Mouse (Mus musculus) layer of hippocampus, postnatal 10 days (tissue): Measurements from ENCODE around the gene Slco1a5. TPM values are rescaled to one million over a fixed set of nuclear protein-coding genes. Genes with fewer than 3 reads are reported as not detected.
"Not testable (repeated sequence)": the region's sequence is repeated elsewhere in the genome, so short reads cannot be mapped to it uniquely, and the experiment has no call there.

ENCODE experiments used
- DNase-seq, 2 experiments: peaks; one replicate each; pipeline ENCODE4 v3.0.0; 2021; ENCODE audit warnings: low spot score in 2 of 2
- total RNA-seq, 2 experiments: library from RNA; stranded (reverse); gene quantifications; 2 replicates each; pipeline ENCODE4 v1.2.3; 2021

Slco1a5 gene
- total RNA-seq, 2 experiments from 2014 or later, result 0.39 TPM; not detected in 1

- DNase-seq, result no peak
Measured at GRCm38 (mm10) chr6:142298098-142298497, 24.7 kb downstream of the Slco1a5 start, which contains the start of gene Iapp. Gene Iapp, plus strand, starts transcription at chr6:142298423.

DNA sequence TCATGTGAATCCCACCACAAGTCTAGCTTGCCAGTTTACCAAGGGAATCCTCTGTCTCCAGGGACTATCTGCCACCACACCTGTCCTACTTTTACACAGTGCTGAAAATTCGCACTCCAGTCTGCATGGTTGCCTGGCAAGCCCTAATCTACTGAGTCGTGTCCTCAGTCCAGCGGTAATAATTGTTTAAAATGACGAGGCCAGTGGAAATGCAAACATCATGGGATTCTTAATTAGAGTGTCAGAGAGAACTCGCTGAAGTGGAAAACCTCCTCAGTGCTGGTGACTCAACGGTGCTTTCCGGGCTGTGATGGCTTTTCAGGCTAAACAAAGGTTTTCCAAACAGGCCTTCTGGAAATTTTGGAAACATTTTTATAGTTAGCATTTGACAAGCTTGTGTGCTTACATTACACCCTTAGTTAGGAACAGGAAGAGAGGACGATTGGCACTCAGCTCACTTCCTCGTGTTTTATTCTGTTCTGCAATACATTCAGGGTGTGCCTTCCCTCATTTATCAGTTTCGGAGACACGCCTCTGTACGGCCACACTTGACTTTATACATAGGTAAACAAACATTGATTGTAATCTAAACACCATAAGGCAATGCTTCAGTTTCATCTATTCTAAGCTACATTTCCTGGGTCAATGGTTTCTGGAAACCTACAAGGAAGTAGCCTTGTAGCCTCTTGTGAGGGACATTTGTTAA lies 33.2 kb downstream of the Slco1a5 start:
- DNase-seq, result no peak

DNA sequence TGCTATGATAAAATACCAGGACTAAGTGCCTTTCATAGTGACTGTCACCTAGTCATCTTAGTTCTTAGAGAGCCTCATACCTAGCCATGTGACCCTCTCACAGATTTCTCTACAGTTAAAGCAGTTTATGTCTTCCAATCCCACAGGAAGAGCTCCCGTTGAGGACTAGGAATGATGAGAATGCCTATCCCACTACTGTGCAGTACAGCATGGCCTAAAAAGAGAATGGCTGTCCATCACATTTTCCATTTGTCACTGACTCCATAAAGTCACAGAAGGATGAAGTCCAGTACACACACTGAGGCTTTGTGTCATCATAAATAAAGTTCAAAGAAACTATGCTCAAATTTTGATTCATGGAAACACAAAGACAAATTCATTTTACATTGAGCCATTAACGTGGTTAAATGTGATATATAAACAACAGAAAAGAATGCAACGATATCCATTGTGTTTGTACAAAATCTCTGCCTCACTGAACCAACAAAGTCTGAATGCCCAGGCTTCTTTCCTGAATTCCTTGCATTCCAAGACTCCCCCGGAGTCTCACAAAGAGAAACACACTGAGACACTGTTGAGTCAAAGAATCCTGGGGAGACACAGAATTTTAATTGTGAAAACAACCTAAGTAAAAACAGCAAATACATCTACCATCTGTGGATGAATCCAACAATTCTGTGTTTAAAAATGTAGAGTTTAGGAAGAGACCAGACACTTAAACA lies 46.9 kb downstream of the Slco1a5 start:
- DNase-seq, result no peak

DNA sequence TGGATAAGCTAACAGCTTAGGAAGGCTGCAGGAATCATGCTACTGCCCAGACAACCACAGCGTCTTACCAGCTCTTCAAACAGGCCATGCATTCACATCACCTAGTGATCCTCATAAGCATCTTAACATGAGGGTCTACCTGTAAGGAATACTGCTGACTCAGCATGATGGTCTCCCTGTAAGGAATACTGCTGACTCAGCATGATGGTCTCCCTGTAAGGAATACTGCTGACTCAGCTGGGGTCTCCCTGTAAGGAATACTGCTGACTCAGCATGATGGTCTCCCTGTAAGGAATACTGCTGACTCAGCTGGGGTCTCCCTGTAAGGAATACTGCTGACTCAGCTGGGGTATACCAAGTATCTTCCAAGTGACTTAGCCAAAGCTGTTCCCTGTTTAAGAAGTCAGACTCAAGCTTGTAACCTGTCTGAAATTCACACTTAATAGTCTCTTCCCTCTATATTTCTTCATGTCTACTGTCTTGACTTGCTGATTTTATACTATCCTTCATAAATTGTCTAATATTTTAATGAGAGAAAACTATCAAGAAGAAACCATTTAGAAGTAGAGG lies 72.0 kb downstream of the Slco1a5 start:
- DNase-seq, result not testable (repeated sequence)

GRCm38 (mm10) chr6:142245065-142245464 lies 77.7 kb downstream of the Slco1a5 start:
- no peak for DNase-seq

DNA sequence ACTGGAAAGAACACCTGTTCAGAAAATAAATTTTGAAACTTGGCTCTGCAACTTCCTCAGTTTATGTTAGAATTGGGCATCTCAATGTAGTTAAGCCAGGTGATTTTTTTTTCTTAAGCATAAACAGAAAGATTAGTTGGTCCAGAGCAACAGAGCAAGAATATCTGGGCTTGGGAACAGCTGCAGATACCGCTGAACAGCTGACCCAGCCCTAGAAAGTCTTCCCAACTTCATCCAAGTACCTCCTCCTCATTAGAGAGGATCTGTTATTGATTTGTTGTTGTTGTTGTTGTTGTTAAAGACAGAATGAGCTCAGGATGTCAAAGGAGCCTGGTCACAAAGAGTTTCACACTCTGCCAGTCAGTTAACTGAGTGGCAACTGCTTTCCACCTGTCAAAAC lies 83.3 kb downstream of the Slco1a5 start:
- no peak for DNase-seq

- no peak for DNase-seq
Measured at GRCm38 (mm10) chr6:142220138-142220537, 102.6 kb downstream of the Slco1a5 start.

- no peak for DNase-seq
Measured at GRCm38 (mm10) chr6:142211821-142212220, 111.0 kb downstream of the Slco1a5 start.

- DNase-seq, result no peak
Measured at GRCm38 (mm10) chr6:142209749-142210148, 113.0 kb downstream of the Slco1a5 start.

DNA sequence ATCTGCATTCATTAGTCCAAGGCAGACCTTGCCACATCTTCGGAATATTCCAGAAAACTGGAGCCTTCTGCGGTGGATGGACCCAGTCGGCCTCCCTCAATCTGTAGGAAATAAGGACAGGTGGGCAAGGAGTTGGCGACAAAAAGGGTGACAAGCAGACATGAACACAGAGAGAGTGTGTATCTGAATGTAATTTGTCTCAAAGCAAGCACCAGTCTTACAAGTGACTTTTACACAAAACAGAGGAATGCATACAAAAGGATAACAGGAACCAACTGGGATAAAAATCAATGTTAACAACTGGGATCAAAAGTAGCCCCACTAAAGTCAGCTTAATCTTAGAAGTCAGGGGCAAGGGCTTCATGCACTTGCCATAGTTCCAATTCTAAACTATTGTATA lies 114.4 kb downstream of the Slco1a5 start, which contains the start of gene Slco1a6:
Slco1a6 (minus strand) TSS at position 101 of the 400 bp plus-strand sequence.
- DNase-seq, result no peak

- DNase-seq, result no peak
Measured at GRCm38 (mm10) chr6:142200524-142200923, 122.3 kb downstream of the Slco1a5 start.

DNA sequence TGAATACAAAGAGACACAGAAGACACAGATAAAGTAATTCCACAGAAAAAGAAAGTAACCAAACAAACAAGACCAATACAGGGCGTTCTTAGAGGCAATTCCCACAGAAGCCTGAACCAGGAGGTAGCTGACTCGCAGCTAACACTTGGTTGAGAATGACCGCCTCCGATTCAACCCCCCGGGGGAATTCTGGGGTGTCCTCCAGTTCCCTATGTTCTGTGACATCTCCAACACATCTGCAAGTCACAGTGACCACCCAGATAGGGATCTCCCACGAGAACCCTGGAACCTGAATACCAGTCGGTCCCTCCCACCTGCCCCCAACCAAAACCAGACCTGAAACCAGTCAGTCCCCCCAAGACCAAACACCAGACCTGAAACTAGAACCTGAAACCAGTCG lies 128.5 kb downstream of the Slco1a5 start:
- no peak for DNase-seq

- DNase-seq, result no peak
Measured at GRCm38 (mm10) chr6:142191962-142192361, 130.8 kb downstream of the Slco1a5 start.

- DNase-seq, result no peak
Measured at GRCm38 (mm10) chr6:142187426-142187825, 135.4 kb downstream of the Slco1a5 start.

- DNase-seq, result no peak
Measured at GRCm38 (mm10) chr6:142185868-142186415, 136.8 kb downstream of the Slco1a5 start.

Other genes starting within 250 kb of the Slco1a5 start
- gene Slco1a6, start 114.5 kb downstream of the Slco1a5 start, total RNA-seq, result 1 to 10 TPM; 1.1 to 2.8 TPM
- gene Iapp, start 24.6 kb downstream of the Slco1a5 start, total RNA-seq, result not detected
- gene Pyroxd1, start 22.7 kb upstream of the Slco1a5 start, total RNA-seq, result 10 to 100 TPM; 13.4 to 14.1 TPM
- gene Recql, start 64.1 kb upstream of the Slco1a5 start, total RNA-seq, result 10 to 100 TPM; 25.7 to 27.6 TPM
- gene Golt1b, start 64.2 kb upstream of the Slco1a5 start, total RNA-seq, result 10 to 100 TPM; 26.1 to 28.2 TPM
- 1 to 10 TPM; 1.8 to 1.9 TPM for gene Spx, start 90.5 kb upstream of the Slco1a5 start, total RNA-seq
- not detected for gene Gys2, start 150.1 kb upstream of the Slco1a5 start, total RNA-seq
- 100 to 1,000 TPM; 323 to 334 TPM for gene Ldhb, start 185.0 kb upstream of the Slco1a5 start, total RNA-seq
- gene Kcnj8, start 248.6 kb upstream of the Slco1a5 start, total RNA-seq, result 1 to 10 TPM; 4.6 to 5.0 TPM